Mouse (Mus musculus) MEL-GATA-1-ER (cell line): ENCODE data around the gene Plekhh3.

Source experiments
- DNase-seq: peaks from one replicate; pipeline ENCODE4 v3.0.0-alpha.2; 2012; ENCODE audit warnings: low read depth; ENCODE audit errors: extremely low read depth

Gene Plekhh3

DNA sequence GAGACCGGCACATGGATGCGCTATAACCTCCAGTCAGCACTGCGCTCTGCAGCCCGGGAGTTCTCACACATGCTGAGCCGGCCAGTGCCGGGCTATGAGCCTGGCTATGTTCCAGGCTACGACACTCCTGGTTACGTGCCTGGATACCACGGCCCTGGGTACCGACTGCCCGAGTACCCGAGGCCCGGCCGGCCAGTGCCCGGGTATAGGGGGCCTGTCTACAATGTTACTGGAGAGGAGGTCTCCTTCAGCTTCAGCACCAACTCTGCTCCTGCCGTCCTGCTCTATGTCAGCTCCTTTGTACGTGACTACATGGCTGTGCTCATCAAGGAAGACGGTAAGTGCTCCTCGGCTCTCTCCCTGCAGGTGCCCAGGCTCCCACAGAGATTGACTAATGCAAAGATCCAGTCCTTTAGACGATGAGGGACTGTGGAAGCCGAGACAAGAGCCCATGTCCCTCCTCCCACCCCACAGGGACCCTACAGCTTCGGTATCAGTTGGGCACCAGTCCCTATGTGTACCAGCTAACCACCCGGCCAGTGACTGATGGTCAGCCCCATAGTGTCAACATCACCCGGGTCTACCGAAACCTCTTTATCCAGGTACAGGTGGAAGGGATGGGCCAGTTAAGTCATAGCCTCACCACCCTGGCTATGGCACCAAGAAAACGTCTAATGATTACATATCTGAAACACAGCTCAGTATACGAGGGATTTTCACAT, 15.5 kb upstream of the Plekhh3 start:
- DNase-seq, result no peak

DNA sequence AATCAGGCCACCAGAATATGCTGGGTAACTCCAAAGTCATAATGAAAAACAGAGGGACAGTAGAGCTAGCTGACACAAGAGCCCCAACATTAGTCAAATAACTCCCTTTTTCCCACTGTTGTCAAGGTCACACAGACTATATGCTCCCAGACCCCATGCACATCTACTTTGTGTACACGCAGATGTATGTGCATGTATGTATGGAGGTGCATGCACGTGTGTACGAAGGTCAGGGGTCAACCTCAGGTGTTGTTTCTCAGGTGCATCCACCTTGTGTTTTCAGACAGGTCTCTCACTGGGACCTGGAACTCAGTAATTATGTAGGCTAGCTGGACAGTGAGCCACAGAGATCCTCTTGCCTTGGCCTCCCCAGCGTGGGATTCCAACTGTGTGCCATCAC, 14.3 kb upstream of the Plekhh3 start:
- DNase-seq, result no peak

DNA sequence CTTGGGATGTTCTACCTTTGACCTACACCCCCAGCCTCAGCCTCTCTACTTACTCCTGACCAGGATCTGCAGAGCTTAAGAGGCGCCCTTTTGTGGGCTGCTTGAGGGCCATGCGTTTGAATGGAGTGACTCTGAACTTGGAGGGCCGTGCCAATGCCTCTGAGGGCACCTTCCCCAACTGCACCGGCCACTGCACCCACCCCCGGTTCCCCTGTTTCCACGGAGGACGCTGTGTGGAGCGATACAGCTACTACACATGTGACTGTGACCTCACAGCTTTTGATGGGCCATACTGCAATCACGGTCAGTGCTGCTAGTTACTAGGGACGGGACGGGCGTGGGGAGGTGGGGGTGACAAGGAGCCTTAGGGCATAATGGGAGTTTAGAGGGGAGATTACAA, 13.8 kb upstream of the Plekhh3 start:
- DNase-seq, result no peak

DNA sequence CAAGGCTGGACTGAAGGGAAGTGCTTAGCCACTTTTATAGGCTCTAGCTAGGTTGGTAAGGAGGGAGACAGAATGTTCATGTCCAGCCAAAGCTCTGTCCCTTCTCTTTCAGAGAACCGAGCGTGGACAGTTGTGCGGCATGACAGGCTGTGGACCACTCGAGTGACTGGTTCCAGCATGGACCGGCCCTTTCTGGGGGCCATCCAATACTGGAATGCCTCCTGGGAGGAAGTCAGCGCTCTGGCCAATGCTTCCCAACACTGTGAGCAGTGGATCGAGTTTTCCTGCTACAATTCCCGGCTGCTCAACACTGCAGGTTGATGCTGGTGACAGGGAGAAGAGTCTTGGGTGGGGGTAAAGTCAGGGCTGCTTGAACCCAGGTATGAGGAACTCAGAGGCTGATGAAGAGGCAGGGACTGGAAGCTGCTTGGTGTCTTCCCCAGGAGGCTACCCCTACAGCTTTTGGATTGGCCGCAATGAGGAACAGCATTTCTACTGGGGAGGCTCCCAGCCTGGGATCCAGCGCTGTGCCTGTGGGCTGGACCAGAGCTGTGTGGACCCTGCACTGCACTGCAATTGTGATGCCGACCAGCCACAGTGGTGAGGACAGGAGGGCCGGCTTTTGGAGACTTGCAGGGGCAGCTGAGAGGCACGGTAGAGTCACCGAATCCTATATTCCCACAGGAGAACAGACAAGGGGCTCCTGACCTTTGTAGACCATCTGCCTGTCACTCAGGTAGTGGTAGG, 11.8 kb upstream of the Plekhh3 start:
- DNase-seq, result no peak

DNA sequence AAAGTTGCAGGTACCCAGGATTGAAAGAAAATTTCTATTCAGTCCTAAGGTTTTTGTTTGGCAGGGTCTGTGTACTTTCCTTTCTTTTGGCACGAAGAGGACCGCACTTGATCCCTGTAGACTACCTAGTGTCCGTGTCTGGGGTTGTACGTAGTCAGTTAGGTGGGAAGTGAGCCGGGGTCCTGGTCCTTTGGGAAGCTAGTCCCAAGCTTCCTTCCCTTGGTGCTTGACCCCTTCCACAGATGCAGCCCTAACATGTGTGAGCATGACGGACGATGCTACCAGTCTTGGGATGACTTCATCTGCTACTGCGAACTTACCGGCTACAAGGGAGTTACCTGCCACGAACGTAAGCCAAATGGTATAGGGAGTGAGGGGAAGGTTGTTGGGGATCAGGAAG, 10.8 kb upstream of the Plekhh3 start:
- no peak for DNase-seq

DNA sequence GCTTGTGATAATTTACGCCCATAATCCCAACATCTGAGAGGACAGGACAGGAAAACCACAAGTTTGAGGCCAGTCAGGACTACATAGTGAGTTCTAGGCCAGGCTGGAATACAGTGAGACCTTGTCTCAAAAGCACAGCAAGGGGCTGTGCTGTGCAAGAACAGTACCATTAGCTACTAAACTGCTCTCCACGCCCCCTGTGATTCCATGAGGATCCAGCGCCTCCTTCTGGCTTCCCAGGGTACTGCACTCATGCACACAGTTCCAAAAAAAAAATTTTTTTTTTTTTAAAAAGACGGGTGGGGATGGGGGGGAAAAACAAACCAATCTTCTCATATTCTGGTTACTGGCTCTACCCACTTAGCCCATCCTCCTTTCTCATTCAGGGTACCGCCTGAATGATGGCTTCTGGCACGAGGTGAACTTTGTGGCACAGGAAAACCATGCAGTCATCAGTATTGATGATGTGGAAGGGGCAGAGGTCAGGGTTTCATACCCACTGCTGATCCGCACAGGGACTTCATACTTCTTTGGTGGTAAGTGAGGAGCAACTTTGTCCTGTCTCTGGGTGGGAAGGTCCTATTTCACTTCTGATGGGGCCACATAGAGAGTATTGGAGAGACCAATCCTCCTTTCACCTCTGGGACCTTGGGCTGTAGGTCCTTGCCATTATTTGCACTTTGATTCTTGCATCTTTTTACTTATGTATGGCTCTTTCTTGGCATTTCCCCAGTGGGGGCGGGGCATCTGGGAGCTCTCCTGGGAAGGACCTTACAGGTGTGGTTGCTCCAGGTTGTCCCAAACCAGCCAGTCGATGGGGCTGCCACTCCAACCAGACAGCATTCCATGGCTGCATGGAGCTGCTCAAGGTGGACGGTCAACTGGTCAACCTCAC, 9.9 kb upstream of the Plekhh3 start:
- peak; percentile 18 for DNase-seq

DNA sequence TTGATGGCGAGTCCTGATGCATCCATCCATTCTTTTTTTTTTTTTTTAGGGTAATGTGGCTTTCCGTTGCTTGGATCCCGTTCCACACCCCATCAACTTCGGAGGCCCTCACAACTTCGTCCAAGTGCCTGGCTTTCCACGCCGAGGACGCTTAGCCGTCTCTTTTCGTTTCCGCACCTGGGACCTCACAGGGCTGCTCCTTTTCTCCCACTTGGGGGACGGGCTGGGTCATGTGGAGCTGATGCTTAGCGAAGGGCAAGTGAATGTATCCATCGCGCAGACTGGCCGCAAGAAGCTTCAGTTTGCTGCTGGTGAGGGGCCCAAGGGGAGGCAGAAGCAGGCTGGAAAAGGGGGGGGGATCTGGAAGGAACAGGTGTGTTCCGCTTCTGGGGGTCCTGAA, 9.1 kb upstream of the Plekhh3 start:
- no peak for DNase-seq

DNA sequence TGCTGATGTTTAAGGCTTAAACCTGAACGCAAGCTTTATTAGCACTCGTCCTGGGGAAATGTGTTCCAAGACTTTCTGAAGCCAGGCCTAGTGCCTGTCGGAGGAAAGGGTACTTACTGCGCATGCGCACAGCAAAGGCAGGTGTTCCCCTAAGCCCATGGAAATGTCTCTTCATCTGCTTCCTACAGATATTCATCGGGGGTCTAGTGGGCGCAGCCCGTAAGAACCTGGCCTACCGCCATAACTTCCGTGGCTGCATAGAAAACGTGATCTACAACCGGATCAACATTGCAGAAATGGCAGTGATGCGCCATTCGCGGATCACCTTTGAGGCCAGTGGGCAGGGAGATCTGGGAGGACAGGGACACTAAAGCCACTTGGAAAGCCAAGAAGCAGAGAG, 8.2 kb upstream of the Plekhh3 start:
- no peak for DNase-seq

DNA sequence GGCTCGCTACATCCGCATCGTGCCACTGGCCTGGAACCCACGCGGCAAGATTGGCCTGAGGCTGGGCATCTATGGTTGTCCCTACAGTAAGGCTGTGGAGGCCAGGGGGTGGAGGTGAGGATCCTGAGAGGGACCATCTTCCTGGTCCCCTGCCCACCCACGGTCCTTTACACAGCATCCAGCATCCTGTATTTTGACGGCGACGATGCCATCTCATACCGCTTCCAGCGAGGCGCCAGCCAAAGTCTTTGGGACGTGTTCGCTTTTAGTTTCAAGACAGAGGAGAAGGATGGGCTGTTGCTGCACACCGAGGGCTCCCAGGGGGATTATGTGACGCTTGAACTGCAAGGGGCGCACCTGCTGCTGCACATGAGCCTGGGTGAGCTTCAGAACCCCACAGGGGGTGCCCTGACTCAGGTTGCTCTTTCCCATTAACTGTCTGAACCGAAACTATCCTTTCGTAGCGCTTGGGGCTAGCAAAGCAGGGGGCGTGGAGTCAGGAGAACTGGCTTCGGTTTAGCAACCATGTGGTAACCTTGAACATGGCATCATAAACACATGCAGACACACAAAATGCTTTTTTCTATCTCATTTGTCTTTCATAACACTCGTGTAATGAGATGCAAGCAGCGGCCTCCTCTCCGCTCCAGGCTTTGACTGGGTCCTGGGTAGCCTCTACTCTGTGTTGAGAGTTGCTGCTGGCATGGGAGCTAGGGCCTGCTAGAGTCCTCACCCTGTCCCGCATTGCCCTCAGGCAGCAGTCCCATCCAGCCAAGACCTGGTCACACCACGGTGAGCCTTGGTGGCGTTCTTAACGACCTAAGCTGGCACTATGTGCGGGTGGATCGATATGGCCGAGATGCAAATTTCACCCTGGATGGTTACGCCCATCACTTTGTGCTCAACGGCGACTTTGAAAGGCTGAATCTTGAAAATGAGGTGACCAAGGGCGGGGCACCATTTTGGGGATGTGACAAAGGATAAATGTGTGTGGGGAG, 7.2 kb upstream of the Plekhh3 start:
- no peak for DNase-seq

DNA sequence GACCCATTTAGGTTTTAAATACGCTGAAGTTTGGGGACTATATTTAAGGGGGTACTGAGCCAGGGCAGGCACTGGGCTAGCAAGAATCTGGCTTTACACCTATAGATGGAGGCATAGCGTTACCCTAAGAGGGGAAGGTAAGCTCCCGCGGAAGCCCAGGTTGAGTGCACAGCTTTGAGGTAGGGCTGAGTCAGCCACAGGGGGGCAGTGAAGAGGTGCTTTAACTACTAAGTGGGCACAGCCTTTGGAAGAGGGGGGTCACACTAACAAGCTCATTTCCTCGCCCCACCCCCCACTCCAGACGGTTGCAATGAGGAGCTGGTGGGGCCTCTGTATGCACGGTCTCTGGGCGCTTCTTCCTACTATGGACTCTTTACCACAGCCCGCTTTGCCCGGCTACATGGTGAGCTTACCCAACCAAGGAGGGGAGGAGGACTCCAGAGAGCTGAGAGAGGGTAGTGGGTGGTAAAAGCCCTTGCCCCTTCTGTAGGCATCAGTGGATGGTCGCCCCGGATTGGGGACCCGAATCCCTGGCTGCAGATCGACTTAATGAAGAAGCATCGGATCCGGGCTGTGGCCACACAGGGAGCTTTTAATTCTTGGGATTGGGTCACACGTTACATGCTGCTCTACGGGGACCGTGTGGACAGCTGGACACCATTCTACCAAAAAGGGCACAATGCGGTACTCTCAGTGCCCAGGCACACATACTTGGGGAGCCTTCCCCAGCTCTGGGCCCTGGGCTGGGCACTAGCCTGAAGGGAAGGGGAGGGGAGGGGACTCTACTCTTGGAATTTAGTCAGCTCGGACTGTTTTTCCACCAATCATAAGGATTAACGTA, 6.0 kb upstream of the Plekhh3 start:
- DNase-seq, result peak; percentile 6

DNA sequence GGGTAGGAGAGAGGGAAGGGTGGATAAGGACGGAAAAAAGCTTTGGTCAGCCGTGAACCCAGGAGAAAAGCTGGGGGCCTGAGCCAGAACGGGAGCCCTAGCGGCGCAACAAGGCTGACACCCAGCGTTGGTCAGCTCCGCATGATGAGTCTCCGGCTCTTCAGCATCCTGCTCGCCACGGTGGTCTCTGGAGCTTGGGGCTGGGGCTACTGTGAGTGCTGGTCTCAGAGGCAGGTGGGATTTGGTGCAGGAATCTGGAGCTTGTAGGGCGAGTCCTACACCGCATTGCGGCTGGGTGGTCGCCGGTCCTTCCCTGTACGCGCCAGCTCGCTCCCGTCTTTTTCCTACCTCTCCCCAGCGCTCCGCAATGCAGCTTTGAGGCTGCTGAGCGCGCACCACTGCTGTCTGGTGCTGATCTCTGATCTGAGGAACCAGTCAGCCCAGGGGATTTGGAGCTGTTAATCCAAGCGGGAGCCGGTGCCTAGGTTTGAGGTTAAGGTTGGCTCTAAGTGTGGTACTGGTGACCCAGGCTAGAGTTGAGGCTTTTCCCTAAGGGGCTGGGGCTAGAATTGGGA, 5.1 kb upstream of the Plekhh3 start:
- no peak for DNase-seq

DNA sequence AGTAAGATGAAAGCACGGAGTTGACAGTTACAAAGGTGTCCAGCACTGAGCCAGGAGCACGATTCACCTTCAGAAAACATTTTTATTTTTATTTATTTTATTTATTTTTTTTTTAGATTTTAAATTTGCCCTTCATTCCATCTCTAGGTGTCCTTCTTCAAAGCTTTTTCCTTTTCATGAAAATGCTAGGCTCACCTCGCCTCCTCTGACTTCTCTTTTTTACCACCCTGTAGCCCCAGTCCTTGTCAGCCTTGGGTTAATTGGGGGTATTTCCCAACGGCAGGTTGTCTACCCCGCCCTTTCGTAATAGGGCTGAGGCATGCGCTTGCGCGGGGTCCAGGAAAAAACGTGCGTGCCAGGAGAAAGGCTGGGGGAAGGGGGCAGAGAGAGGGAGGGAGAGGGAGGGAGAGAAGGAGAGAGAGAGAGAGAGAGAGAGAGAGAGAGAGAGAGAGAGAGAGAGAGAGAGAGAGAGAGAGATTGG, 4.5 kb upstream of the Plekhh3 start:
- no peak for DNase-seq

DNA sequence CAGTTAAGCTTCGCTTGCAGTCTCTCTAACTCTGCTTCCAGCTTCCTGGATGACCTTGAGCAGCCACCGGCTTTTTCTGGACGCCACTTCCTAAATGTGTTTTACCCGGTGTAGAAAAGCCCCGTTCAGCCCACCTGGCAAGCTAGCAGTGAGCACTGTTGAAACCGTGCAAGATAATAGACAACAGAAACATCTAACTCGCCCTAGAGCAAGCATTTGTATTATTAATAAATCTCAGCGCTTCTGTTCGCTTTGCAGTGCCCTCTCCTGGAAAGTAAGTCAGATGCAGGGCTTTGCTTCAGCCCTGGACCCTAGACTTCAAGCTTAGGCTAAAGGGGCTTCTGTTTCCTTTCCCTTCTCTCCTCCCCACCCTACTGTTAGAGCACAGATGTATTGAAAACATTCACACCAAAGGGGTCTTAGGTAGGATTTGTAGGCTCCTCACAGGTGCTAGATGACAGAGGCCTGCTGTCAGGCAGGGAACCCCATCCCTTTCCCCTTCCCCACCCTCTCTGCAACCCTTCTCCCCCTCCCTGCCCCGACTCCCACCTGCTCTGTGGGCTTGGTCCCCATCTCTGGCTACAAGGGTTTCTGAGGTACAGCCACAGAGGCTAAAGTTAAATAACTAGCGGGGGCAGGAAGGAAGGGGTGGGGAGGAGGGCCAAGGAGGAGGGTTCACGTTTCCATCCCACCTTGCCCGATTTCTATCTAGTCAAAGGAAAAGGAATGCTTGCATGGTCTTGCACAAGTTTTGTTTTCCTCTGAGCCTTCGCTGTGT, 3.9 kb upstream of the Plekhh3 start, which contains the start of gene Ccr10:
Gene Ccr10, minus strand, starts transcription at position 593 of the 778 bp plus-strand sequence.
- DNase-seq, result no peak

DNA sequence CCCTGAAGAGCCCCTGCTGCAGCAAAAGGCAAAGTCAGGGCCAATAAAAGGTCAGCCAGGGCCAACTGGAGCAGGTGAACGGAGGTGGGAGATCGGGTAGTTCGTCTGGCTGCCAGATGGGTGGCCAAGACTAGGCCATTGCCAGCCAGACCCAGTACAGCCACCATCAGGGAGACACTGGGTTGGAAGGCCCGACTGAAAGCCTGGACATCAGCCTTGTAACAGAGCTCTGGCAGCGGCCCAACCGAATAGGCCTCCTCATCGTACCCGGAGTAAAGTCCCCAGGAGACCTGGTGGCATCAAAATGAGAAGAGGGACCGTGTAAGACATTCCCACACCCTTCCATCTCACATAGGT, 3.2 kb upstream of the Plekhh3 start:
- no peak for DNase-seq

DNA sequence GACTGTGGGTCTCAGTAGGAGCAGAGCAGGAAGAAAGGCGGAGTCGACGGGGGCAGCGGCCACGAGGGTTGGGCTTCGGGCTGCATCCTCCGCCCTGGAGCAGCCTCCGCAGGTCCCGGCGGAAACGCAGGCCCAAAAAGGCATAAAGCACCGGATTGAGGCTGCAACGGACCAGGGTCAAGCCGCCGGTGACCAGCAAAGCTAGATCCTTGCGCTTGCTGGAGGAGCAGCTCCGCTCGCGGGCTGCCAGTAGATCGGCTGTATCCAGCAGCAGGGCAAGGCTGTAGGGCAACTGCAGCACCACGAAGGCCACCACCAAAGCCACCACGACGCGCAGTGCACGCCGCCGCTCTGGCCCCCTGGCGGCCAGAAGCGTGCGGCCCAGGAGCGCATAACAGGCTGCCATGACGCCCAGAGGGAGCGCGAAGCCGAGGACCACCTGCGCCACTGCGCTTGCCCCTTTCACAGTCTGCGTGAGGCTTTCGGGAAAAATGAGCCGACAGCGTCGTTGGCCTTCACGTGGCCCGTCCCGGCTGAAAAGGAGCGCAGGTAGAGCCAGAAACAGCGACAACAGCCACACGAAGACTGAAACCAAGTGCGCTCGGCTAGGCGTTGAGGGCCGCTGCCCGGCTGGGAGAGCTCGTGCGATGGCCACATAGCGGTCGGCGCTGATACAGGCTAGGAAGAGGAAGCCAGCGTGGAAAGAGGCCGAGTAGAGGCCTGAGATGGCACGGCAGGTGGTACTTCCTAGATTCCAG, 2.7 kb upstream of the Plekhh3 start:
- DNase-seq, result no peak

DNA sequence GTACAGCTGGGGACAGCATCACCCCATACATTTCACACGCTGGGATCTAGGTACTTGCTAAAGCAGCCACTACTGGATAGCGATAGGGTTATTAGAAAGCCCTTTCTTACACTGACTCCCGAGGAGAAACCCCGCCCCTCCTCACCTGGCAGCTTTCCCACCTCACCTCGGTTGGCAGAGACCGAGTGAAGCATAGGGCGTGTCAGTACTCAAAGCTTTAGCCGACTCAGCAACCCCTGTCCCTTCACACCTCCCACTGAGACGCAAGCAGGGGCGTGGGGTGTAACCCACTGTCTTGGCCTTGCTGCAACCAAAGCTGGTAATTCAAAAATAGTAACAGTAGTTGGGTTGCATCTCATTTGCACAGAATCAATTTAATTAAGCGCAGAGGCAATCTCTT, 2.0 kb upstream of the Plekhh3 start:
- no peak for DNase-seq

DNA sequence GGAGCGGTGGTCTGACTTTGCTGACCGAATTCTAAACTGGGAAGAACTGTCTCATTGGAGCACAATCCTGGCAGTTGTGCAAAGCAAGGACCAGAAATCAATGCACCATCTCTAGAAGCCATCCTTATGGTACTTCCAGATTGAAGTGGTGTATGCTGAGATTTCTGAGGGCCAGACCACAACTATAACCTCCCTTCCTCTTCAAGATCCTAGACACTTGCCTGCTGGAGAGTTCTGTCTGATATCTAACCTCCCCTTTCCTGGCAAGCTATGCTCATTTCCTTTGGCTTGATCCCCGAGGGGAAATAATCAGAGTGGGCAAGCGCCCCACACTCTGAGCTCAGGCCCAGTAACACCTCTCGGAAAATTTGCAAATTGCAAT, 1.3 kb upstream of the Plekhh3 start:
- DNase-seq, result peak; percentile 36
